Mouse (Mus musculus) heart, postnatal 0 days (tissue): ENCODE results near the gene Map3k20.

Source experiments
- CTCF ChIP-seq: IDR thresholded peaks from 2 replicates; pipeline ENCODE4 v1.5.1; 2016; ENCODE audit warnings: antibody characterized with exemption, control low read depth, low read depth
- EP300 ChIP-seq: IDR thresholded peaks from 2 replicates; pipeline ENCODE4 v1.6.1; 2016; ENCODE audit warnings: antibody characterized with exemption, low read depth

- TF ChIP-seq CTCF (peak; percentile 99), EP300 (0 out of 2 replicates have a peak, but pooled peaks have one; percentile 17)
Observed at GRCm38 (mm10) chr2:72389942-72390341, 104.5 kb downstream of the Map3k20 start.
